Mouse (Mus musculus): Measurements from ENCODE around the gene Plac9a.
"Not testable (repeated sequence)": the region's sequence is repeated elsewhere in the genome, so short reads cannot be mapped to it uniquely, and the experiment has no call there.

- TF ChIP-seq POLR2A (IDR thresholded peaks at IDR 0.05; ENCODE audit: low read depth, low read length); CTCF (IDR thresholded peaks at IDR 0.05; ENCODE audit: borderline replicate concordance, insufficient read depth, low read length): not testable (repeated sequence)
These were observed 24.6 kb upstream of the Plac9a start, which contains the start of gene Tmem254a for GRCm38 (mm10) chr14:25927562-25927881.

Data from embryonic fibroblast, embryonic 13.5 days (primary cell).